Mouse (Mus musculus) left cerebral cortex, adult 18-20 months (tissue): ENCODE data around the gene Tmc8. TPM values are rescaled to one million over a fixed set of nuclear protein-coding genes. Genes with fewer than 3 reads are reported as not detected.
"Not testable (repeated sequence)": the region's sequence is repeated elsewhere in the genome, so short reads cannot be mapped to it uniquely, and the experiment has no call there.

ENCODE experiments used
- DNase-seq, 2 experiments: peaks; one replicate each; pipeline ENCODE4 v3.0.0; 2021 to 2022; ENCODE audit warnings: low spot score in 2 of 2, mixed read lengths in 1 of 2
- total RNA-seq, 2 experiments: library from RNA; stranded (reverse); gene quantifications; 2 replicates each; pipeline ENCODE4 v1.2.3; 2021

Gene Tmc8
- total RNA-seq, 2 experiments from 2014 or later = 0.40 to 1.1 TPM

DNA sequence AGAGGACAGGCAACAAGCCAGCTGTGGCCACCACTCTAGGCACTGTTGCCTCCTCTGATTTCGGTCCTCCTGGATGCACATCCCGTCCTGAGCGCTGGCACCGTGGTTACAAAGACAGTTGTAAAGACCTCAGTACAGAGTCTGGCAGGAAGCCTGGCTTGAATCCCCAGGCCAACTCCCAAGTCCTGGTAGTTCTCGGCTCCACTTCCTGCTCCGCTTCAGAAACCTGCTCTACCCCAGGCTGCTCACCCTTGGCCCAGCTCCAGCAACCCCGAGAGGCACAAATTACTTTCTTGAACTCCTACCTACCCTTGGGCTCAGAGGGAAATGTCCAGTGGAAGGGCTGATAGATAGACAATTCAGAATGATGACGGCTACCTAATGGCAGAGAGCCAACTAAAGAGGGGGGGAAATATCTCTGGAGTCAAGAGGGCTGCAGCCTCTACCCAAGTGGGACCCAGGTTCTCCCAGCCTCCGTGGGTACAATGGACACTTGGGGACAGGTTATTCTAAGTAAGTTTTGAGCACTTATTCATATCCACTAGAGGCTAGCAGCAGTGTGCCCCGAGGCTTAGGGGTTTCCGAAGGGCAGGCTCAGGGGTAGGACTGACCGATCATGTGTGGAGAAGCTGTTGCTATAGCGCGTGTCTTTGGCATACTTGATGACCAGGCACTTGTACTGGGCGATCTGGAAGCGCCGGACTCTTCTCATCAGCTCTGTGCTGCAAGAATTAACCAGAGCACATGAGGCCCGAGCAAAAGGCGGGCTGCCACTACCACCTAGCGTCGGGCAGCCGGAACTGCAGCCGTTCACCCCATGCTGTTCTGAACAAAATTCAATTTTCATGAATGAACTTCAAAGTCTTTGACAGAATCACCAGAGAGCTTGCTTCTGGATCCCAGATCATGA is 42.4 kb downstream of the Tmc8 start:
- DNase-seq = peak; percentile 82 to 85

DNA sequence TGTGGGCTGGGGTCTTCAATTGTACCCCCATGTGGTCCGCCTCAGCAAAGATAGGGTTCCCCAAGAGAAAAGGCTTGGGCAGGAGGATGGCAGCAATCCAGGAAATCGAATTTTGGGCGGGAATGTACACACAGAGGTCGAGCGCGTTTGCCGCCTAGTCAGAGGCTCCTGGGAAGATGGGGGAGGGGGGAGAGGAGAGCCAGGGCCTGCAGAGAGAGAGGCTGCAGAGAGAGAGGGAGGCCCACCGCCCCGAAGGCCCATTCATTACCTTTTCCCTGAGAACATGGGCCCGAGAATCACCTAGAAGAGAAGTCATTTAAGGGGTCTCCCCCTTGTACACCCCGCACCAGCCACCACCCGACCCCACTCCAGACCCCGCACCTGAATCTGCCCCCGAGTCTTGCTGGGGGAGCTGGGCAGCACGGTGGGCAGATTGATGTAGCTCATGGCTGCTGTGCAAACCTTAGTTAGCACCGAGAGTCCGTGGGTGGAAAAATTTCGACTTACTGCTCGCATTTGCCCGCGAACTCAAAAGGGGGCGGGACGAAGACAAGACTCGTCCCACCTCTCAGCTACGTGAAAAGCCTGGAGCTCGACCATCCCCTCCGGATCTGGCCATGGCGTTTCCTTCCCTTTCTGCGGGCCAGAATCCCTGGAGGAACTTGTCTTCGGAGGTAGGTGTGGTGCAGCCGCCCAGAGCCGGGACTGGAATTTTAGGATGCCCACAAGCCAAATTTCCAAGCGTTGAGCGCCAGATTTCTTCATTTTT is 43.6 kb downstream of the Tmc8 start, which contains the start of the genes Afmid and Tk1:
TSS of gene Afmid (plus strand) at position 592 of the 769 bp plus-strand sequence.
TSS of gene Tk1 (minus strand) at position 760 of the 769 bp plus-strand sequence.
- DNase-seq = peak; percentile 31 to 45

DNA sequence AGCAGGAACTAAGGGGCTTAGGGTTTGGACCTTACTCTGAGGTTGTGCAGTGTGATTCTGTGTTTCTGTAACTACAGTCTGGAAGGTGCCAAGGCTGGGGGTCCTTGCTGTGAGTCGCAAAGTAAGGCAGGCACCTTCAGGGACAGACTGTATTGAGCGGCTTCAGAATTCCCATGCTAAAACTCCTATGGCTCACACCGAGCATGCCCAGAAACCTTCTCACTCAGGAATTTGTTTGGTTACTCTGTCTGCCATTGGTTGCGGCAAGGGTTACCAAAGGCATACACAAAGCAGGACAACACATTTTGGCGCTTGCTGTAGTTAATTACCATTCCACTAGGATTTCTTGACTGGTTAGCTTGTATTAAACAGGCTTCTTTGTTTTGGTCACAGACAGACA is 44.3 kb downstream of the Tmc8 start:
- DNase-seq = no peak

DNA sequence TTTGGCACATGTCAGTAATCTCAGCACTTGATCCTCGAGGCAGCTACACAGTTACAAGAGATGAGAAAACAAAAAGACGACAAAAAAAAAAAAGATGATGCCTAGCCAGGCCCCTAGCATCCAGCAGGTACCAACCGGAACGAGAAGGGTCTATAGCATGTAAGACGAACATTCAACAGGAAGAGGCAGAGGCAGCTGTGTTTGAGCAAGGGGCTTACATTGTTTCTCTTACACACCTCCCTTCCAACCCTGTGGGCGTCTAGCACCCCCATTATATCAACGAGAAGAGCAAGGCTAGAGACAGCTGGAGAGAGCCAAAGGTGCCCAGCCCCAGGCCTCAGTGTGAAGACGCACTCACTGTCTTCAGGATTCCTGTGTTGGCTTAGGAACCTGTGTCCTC is 45.0 kb downstream of the Tmc8 start:
- DNase-seq = no peak

DNA sequence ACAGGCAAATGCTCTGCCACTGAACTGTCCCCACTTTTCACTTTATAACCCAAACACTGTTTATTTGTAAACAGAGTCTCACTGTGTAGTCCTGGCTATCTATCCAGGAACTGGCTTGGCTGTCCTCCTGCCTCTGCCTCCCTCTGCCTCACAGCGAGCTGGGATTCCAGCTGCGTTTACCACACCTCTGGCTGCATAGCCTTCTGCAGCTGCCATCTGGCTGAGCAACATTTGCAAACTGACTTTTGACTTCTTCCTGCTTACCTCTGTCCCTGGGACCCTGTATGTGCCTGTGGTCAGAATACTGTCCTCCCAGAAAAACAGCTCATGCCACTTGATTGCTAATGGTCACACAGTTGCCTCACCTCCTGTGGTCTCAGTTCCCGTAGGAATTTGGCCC is 45.5 kb downstream of the Tmc8 start:
- DNase-seq = no peak

DNA sequence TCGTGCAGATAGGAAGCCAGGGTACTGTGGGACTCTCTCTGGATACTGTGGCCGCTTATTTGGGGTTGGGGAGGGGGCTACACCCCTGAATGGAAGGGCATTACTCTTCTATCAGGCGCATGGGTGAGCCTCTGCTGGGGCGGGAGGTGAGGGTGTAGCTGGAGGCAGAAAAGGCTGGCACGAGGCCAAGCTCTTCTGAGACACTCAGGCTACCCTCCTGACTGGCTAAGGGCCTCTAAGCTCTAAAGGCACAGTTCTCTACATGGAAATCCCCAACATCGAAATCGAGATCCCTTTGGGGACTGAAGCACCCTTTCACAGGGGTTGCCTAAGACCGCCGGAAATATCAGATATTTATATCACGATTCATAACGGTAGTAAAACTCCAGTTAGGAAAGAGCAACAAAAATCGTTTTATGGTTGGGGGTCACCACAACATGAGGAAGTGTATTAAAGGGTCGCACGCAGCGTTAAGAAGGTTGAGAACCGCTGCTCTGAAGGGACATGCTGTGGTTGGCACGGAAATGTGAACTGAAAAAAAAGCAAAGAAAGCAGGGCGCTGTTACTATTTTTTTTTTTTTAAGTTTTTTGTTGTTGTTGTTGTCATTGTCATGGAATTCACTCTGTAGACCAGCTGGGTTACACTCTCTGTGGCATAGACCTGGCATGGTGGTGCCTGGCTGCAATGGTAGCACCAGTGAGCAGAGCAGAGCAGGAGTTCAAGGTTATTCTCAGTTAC is 46.4 kb downstream of the Tmc8 start:
- no peak for DNase-seq

DNA sequence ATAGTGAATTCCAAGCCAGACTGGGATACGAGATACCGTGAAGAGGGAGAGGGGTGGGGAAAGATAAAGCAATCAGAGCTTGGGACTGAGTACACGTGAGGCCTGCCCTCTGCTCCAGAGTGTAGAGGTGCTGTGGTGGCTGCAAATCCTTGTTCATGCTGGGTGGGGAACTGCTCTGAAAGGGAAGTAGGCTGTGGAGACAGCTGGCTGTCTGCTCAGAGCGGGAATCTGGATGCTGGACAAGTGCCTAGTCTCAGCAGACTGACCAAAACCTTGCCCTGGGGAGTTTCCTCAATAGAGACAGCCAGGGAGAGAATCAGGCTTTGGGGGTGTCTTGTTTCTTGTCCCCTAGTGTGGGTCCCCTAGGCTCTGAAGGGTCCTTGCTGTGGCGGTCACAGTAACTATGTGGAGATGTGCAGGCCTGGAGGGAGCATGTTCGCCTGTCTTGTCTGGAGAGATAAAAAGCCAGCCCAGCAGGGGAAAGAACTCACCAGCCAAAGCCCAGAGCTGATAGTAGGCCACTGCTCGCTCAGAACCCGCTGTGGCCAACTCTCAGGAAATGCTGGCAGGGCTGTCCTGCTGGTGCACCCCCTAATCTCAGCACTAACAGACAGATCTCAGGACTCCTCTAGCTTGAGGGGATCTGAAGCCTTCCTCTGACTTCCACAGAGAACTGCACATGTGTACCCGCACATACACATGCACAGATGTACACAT is 47.2 kb downstream of the Tmc8 start:
- DNase-seq = no peak

DNA sequence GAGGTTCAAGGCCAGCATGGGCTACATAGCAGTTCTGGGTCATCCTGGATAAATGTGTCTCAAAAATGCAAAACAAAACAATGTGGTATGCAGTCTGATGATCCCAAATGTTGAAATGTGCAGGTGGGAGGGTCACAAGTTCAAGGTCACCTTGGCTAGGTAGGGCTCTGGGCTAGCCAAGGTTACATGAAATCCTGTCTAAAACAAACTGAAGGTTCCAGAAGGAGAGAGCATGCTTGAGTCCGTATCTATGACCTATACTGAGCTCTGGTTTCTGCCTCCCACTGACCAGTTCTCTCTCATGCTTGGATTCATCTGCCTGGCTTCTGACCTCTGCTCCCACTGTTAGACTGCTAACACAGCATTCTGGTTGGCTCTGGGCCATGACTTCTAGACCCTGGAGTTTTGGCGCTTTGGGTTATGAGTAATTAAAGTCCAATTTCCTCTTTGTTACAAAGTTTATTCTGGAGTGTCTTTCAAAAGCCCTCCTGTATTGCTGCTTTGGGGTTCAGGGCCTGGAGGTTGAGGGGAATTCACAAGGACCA is 47.9 kb downstream of the Tmc8 start:
- no peak for DNase-seq

DNA sequence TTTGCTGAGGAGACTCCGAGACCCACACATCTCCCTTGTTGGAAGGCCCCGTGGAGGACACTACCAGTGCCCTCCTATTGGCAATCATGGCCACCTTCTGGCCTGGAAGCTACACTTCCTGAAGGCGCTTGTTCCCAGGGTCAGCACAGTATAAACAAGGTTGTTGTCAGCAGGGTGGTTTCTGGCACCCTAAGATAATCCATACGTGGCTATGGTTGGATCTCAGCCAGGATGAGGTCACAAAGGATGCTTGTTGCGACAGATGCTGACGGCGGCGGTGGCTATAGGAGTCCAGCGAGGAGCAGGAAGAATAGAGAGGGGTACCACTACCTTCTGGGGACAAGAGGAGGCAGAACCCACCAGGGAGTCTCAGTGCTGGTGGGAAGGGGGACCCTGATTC is 48.5 kb downstream of the Tmc8 start:
- DNase-seq = no peak

DNA sequence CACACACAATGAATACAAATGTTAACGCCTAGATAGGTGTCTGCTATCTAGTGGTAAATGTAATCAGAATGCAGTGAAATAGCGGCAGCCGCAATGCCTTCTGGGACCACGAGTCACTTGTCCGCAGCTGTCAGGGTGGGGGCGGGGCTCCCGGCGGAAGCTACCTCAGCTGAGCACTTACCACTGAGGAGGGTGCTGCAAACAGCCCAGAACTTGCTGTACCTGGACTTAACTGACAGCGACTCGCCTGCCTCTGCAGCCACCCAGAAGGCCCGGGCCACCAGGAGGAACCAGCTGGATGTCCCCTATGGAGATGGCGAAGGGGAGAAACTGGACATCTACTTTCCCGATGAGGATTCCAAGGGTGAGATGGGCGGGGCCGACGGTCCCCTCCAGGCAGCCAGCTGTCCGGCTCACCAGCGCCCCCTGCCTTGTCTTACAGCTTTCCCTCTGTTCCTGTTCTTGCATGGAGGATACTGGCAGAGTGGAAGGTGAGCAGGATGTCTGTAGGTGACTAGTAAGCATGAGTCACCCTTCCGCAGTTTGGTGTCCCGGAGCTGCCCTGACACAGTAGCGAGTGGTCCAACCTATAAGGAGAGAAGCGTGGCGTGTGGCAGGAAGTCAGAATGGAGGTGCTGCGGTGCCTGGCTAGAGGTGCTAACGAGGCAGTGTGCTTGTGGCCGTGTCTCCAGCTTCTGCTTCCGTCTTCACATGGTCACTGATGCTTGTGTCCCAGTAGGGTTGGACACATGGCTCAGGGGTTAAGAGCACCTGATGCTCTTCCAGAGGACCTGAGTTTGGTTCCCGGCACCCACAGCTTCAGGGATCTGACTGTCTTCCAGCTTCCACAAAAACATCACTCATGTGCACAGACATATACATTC is 50.5 kb downstream of the Tmc8 start:
- peak; percentile 71 to 78 for DNase-seq

DNA sequence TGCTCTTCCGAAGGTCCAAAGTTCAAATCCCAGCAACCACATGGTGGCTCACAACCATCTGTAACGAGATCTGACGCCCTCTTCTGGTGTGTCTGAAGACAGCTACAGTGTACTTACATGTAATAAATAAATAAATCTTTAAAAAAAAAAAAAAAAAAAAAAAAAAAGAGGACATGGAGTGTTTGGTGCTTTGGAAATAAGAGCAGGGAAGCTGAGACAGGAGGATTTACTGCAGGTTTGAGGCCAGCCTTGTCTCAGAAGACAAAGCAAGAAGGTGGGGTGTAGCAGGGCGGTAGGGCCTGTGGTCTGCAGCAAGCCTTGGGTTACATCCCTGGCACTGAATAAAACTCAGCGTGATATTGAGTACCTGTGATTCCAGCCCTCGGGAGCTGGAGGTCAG is 51.6 kb downstream of the Tmc8 start:
- not testable (repeated sequence) for DNase-seq

DNA sequence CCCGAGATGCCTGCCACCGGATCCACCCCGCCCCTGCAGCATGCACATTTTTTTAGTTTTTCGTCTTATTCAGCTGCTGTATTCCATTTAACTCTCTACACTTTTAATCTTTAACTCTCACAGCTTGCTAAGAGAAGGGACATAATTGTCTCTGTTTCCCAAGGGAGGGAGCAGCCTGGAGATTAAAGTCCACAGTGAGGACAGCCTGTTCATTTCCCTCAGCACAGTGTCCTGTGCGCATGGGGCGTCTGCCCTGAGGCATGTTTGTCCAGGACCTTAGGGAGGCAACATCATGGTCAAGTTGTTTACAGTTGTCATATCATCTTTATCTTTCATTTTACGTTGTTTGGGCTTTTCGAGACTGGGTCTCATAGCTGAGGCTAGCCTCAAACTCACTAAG is 52.2 kb downstream of the Tmc8 start:
- DNase-seq = no peak

DNA sequence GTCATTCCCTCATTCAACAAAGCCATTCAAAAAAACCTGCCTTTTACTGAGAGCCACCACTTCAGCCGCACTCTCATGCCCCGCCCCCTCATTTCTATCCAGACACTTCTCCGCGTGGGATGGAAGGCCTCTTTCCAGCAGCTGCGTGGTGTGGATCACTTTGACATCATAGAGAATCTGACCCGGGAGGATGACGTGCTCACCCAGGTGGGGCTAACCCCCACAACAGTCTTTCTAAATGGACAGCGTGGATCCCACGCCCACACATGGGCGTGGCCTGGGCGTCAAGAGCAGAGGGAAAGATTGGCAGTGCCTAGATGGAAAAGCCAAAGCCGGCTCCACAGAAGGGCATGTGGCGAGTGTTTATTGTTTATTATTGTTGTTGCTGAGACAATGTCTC is 54.4 kb downstream of the Tmc8 start:
- peak; percentile 55 to 66 for DNase-seq

DNA sequence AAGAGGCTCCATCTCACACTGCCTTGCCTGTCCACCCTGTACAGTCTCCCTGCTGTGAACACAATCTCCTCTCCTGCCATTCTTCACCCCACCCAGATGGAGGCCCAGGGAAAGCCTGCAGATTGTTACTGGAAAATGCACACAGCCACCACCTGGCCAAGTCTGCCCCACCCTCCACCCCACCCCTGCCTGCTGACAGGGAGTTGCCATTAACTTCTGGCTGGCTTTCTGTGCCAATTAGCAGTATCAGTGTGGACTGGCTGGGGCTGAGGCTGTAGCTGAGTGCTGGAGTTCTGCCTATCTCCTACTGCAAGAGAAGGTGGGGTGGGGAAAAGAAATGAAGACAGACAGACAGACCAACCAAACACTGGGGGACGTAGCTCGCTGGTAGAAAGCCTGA is 56.7 kb downstream of the Tmc8 start:
- DNase-seq = no peak

DNA sequence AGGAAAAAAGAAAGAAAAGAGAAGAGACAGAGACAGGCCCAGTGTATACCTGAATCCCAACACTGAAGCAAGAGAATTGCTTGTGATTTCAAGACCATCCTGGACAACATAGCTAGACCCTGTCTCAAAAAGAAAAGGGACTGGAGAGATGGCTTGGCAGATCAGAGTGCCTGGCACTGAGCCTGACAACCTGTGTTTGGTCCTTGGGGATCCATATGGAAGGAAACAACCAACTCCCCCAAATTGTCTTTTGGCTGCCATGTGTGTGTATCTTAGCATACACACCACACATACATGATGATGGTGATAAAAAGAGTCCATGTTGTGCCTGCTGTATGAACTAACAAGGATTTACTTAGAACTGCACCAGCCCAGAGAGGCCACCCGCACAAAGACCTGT is 57.1 kb downstream of the Tmc8 start:
- DNase-seq = no peak

DNA sequence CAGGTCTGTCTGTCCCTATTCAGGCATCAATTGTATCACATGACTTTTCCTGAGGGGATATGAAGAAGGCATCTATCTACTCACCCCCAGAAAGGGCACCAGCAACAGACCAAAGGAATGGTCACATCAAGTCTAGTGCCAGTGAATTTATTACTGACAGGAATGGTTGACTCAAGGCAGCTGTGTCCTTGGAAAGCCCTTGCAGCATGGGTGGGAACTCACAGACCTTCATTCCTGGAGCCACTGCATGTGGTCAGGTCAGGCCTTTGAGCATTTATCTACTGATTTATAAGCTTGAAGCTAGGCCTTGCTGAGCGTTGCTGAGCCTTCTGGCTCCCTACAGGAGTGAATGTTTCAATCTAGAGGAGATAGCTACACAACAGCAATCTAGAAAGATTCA is 59.0 kb downstream of the Tmc8 start:
- DNase-seq = no peak
